Mouse (Mus musculus) forebrain, embryonic 11.5 days (tissue): Measurements from ENCODE around the gene Fastkd3. TPM values are rescaled to one million over a fixed set of nuclear protein-coding genes. Genes with fewer than 3 reads are reported as not detected.

Source experiments
- polyA plus RNA-seq: library from polyadenylated mRNA; unstranded; fragments of >200 nt; fragmentation: Nextera tagmentation; extraction: Ambion mirVana; gene quantifications from 2 replicates; pipeline ENCODE4 v1.2.1, GENCODE M21; 2014

Fastkd3 gene
- polyA plus RNA-seq, 1 experiment from 2014 or later: 46.6 TPM

Other genes starting within 250 kb of the Fastkd3 start
- gene Mtrr, start 85 bp upstream of the Fastkd3 start, polyA plus RNA-seq: 21.6 and 22.3 TPM in 2 replicates
- gene 1700001L19Rik, start 15.2 kb downstream of the Fastkd3 start, polyA plus RNA-seq: 0.93 and 1.1 TPM in 2 replicates